Mouse (Mus musculus) heart, postnatal 36 days (tissue): Measurements from ENCODE around the gene Abl2. TPM values are rescaled to one million over a fixed set of nuclear protein-coding genes. Genes with fewer than 3 reads are reported as not detected.
"Not testable (repeated sequence)": the region's sequence is repeated elsewhere in the genome, so short reads cannot be mapped to it uniquely, and the experiment has no call there.

Source experiments
- DNase-seq, 2 experiments: peaks; one replicate each; pipeline ENCODE4 v3.0.0; 2021 to 2022
- intact Hi-C: fragments of 180-260 bp; cut with DNase I; formaldehyde crosslinking; loops from one replicate; pipeline ENCODE4 v1.15.1; 2025
- total RNA-seq, 2 experiments: library from RNA; stranded (reverse); gene quantifications; 2 replicates each; pipeline ENCODE4 v1.2.3; 2021

Abl2 gene
- total RNA-seq, 2 experiments from 2014 or later, result 21.0 to 21.5 TPM

DNA sequence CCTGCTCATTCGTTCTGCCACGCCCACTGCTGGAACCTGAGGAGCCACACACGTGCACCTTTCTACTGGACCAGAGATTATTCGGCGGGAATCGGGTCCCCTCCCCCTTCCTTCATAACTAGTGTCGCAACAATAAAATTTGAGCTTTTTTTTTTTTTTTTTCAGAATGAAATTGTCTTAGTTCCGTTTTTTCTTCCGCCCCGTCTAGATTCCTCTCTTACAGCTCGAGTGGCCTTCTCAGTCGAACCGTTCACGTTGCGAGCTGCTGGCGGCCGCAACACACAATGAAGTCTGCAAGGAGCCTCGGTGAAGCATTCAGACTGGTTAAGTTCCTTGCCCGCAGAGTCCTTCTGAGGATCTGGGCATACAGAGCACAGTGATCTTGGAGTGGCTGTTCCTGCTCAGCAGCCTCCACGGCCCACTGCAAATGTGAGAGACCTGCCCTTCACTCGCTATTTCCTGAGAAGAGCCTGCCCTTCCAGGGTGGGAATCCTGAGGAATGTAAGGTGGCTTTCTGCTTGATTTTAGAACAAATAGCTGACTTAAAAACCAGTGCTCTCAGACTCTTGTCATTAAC lies 102.2 kb downstream of the Abl2 start:
- DNase-seq, intact Hi-C loops: not testable (repeated sequence)

DNA sequence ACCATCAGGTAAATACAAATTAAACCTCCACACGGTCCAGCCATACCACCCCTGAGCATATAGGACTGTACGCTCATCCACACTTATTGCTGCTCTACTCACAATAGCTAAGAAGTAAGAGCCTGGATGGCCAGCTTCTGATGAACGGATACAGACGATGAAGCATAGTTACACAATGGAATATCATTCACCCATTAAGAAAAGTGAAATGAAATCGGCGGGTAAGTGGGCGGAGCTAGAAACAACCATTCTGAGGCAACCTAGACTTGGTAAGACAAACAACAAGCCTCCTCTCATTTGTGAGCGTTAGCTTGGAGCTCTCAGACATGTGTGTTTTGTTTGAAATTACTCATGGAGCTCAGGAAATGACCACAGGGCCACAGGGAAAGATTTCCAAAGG lies 107.2 kb downstream of the Abl2 start:
- no peak for DNase-seq
- intact Hi-C loops, result no loop called here

DNA sequence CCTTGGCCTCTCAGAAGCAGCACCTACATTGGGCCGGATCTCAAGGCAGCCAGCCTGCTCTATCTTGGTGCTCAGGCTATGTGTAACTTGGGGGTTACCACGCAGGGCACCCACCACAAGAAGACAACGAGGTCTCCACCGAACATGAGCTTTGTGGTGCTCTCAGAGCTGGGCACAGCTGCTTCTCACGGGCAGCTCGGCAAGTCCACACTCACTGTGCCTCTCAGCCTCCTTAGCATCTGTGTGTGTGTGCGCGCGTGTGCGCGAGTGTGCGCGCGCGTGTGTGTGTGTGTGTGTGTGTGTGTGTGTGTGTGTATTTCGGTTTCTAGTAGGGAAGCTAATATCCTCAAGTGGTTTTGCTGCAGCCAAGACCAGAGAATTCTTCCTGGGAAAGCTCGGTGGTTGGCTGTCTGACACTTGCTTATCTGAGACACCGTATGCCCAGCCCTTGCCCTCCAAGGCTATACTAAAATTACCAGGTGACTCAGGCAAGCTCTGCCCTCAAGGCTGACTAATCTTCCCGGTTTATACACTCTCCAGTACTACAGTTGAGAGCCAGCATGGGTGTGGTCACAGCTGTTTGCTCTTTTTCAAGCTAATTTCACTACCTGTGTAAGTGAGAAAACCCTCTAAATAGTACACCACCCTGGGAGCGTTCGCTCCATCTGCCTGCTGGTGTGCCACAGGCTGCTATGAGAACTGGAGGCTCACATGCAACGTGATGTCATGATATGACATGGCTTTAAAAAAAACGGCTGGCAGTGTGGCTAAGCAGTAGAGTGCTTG lies 108.7 kb downstream of the Abl2 start:
- intact Hi-C loops, result no loop called here

DNA sequence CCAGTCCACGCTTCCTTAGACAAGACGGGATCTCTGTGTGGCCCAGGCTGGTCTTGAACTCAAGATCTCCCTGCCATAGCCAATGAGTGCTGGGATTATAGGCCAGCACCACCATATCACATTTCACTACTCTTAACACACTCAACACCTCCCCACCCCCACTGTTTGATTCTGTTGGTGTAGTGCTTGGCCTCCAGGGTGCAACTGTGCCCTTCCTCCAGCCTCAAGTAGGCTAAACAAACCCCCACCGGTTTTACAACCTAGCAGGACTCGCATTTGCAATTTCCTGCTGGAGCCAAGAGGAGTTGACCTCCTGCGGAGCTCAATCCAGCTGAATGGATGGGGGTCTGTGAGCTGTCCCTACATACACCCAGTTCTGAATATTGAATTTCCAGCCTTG lies 110.0 kb downstream of the Abl2 start:
- DNase-seq, result no peak
- intact Hi-C loops, result no loop called here

More for the DNA sequence above, 108.7 kb downstream of the Abl2 start:
- no peak for DNase-seq

DNA sequence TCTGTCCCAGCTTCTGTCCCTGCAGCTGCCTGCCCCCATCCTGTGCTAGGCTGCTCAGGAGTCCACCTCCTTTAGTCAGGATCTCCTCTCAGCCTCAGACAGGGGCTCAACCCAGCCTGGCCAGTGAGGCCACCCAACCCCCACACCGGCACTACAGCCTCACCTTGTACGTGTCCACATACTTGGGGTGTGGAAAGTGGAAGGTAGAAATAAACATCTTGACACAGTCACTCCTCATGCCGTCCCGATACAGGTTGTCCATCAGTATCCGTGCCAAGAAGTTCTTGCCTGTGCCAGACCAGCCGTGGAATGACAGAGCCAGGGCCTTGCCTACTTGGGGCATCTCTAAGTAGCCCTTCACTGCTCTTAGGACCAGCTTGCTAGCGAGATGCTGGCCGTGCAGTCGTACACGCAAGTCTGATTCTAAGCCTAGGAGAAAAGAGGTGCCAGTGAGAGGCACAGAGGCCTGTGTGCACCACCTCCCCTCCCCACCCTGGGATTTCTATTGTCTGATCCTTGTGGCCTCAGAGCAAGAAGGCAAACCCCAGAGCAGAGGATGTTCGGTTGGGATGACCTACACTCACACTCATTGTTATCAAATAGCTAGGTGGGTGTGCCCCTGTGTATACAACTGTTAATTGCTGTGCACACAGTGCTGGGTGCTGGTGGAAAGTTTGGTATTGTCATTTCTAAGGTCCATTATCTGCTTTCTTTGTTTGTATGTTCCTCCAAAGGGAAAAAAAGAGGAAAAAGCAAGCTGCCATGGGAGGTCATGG lies 110.8 kb downstream of the Abl2 start:
- intact Hi-C loops, result no loop called here

DNA sequence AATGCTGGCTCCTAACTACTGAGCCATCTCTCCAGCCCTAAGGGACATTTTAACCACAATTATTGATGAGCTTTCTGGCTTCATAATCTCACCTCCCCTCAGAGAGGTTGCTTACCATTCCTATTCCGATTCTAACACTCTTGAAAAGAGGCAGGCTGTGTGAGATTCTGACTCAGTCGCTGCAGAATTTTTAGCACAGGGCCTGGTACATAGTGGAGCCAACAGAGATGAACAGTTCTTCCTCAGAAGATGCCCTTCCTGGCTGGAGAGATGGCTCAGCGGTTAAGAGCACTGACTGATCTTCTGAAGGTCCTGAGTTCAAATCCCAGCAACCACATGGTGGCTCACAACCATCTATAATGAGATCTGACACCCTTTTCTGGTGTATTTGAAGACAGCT lies 113.3 kb downstream of the Abl2 start:
- no peak for DNase-seq
- intact Hi-C loops, result loop anchor here (2.0 kb wide), 2 partner anchors 15 to 47 kb away; partner anchors contain the start of gene Fam20b

More for the DNA sequence above, 110.8 kb downstream of the Abl2 start:
- DNase-seq, result no peak

DNA sequence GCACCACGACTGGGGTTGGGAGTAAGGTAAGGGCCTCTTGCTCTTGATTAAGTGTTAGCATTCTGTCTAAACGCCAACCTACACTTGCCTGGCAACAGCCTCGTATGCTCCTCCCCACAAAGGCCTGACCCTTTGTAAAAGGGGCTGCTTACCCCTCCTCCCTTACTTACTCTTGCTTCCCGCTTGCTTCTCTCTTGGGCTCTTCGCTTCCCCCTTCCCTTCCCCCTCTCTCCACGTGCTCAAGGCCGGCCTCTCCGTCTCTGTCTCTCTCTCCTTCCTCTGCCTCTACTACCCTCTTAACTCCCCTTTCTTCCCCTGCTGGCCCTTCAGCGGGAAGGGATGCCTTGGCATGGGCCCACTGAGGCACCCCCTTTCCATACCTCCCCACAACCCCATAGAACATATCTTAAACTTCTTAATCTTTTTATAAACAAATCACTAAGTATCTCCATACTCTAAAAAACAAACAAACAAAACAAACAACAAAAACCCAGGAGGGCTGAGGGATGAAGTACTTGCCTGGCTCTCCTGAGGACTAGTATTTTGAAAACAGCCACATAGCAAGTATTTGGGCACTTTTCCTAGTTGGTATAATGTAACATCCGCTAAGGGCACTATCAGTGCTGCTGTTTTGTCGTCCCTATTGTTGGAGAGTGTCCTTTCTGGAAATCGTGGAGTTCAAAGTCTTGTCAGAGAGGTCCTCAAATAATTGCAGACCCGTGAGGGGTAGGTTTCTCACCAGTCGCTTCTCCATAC lies 114.3 kb downstream of the Abl2 start:
- no peak for DNase-seq

DNA sequence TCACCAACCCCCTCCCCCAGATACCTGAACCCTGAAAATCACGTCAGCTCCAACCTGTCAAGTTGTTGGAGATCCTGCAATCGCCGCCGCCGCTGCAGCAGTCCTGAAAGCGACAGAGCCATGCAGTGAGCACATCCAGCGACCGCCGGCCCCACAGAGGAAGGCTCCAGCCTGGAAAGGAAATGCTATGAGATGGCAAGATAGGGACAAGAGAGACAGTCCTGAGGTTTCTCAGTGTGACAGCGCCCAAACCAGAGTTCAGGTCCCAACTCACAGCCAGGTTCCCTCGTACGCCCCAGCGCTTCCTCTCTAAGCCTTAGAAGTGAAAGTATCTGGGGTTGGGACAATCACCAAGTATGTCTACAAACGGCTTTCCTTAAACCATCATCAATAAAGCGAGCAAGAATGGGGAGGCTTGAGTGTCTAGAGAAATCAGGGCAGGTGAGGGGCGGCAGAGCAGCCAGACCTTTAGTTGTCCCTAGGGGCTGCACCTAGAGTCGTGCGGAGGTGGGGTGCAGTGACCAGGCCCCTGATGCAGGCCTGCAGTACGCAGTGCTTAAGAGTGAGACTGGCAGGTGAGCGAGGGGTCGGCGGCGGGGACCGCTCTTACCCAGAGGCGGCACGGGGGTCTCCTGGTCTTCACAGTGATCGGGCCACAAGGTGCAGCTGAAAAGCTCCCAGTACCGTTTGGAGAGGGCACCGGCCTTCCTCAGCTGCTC lies 115.0 kb downstream of the Abl2 start:
- DNase-seq, result peak; percentile 44 to 58
- intact Hi-C loops, result loop anchor here (2.0 kb wide), 2 partner anchors 17 to 45 kb away; partner anchors contain the start of gene Fam20b

More for the DNA sequence above, 114.3 kb downstream of the Abl2 start:
- intact Hi-C loops, result loop anchor here (2.0 kb wide), 2 partner anchors 16 to 46 kb away; partner anchors contain the start of gene Fam20b

DNA sequence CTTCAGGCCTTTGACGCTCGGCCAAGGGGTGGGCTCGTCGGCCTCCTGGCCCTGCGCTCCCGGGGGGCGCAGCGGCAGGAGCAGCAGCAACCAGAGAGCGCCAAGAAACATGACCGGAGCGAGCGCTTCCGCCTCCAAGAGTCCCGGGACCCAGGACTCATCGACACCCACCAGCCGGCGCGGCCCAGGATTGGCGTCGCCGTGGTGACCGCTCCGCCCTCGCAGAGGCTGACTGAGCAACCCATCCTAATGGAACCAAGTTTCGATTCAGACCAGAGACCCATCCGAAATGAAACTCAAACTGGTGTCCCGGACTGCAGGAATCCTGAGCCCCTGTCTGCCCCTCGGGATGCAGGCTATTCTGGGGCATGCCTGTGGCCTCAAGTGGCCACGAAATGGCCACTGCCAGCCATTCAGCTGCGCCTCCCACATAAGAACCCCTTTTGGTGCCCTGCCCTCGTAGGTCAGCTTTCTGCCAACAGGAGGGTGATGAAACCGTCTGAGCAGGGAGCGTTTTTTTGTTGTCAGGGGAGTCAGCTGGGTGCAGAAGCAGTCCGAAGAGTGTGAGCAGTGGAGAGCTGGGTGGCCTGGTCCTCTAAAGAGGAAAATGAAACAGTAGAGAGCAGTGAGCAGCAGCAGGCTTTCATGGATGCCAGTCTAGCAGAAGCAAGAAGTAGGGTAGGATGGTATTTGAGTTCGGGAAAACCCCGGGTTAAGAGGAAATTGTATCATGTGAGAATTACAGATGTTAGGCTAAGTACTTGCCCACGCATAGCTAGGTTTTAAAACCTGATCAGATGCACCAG lies 115.8 kb downstream of the Abl2 start, which contains the start of gene Tor3a:
Tor3a (minus strand) TSS at position 162 of the 806 bp plus-strand sequence.
- DNase-seq, result peak; percentile 81 to 85
- intact Hi-C loops, result no loop called here

DNA sequence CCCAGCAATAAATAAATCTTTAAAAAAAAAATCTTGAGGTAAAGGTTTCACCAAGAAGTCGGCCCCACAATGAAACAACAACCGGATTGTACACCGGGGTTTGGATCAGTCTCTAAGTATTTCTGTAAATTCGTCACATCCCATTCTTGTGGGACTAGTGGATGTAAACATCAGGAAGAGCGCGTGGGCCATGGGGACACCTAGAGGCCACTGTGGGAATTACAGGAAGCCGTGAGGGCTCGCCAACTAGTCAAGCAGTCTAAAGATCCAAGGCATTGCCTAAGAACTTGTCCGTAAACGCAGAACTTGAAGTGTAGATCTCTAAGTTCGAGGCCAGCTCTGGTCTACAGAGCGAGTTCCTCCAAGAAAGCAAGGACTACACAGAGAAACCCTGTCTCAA lies 117.6 kb downstream of the Abl2 start:
- intact Hi-C loops, result loop anchor here (2.0 to 5.0 kb wide), 3 partner anchors 35 to 134 kb away; partner anchors contain the start of gene Abl2
- DNase-seq, result peak; percentile 73 to 77

DNA sequence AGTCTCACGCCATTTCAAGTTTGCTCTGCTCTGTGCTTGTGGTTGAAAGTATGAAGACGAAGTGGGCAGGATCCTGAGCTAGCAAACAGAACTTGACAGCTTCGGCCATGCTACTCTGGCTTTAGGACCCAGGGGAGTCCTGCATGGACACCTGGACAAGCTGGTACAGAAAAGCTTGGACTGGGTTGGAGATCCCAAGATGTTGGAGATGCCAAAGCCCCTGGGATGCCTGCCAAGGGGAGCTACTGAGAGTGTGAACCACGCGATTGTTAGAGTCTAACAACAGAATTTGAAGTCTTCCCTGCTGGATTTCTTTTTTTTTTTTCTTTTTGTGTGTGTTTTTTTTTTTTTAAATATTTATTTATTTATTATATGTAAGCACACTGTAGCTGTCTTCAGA lies 118.0 kb downstream of the Abl2 start:
- intact Hi-C loops, result loop anchor here (2.0 to 5.0 kb wide), 3 partner anchors 36 to 134 kb away; partner anchors contain the start of gene Abl2
- no peak for DNase-seq

DNA sequence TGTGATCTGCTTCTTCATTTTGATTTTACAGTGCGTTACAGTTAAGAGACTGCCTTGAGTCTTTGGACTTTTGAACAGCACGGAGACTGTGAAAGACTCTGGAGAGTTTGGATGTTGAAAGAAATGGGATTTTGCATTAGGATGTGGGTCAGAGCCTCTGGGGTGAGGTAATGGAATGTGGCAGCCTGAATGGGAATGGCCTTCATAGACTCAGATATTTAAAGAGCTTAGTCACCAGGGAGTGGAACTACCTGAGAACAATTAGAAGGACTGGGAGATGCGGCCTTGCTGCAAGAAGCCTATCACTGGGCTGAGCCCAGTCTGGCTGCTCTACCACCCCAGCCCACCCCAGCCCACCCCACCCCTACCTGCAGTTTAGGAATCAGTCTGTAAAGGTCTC lies 118.6 kb downstream of the Abl2 start:
- intact Hi-C loops, result loop anchor here (2.0 to 5.0 kb wide), 3 partner anchors 36 to 135 kb away; partner anchors contain the start of gene Abl2
- DNase-seq, result no peak

DNA sequence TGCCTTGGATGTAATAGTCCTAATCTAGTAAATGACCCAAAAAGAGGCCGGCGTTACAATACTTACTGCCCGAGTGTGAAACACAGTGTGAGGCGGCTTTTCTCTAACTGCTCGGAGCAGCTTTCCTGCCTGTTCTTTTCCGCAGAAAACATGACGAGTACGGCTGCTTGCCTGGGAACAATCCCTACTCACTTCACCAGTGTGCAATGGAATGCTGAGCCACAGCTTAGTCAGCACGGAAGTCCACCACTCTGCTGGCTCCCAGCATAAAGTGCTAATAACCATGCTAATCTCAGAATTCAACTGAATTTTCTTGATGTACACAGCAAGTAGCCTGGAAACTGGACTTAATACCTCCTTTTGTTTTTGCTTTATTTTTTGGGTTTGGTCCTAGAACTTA lies 121.0 kb downstream of the Abl2 start:
- DNase-seq, result no peak
- intact Hi-C loops, result loop anchor here (5.0 kb wide), 2 partner anchors 122 to 137 kb away; partner anchors contain the start of gene Abl2

DNA sequence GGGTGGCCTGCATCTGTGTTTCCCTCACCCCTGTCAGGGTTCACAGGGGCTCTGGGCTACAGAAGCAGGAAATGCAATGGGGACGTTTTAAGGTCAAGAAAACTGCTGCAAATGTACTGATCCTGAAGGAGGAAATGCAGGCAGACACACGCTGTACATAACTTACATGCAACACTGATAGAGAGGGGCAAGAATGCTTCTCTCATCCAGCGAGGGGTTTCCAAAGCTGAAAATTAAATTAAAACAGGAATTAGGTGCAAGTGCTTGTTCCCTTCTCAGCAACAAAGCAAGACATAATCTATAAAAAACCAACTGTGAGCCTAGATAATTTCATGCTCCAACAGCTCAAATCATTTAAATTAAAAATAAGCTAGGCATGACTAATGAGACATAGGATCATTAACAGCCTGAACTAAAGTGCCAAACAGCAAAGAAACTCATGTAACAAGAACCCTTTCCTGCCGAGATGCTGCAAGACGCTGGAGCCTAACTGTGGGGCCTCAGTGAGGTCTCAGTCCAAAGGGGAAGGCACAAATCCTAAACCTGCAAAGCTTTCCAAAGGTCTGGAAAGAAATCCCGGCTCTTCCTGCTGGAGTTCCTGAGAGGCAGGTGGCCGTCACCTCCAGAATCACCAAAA lies 127.6 kb downstream of the Abl2 start:
- no peak for DNase-seq
- intact Hi-C loops, result no loop called here
